Mouse (Mus musculus) heart, postnatal 14 days (tissue): ENCODE data around the gene Brms1l. TPM values are rescaled to one million over a fixed set of nuclear protein-coding genes. Genes with fewer than 3 reads are reported as not detected.

Experiments used
- DNase-seq, 2 experiments: peaks; one replicate each; pipeline ENCODE4 v3.0.0; 2021 to 2022
- intact Hi-C: fragments of 180-260 bp; cut with DNase I; formaldehyde crosslinking; loops from one replicate; pipeline ENCODE4 v1.15.1; 2025
- microRNA-seq, 2 experiments: library from miRNA; unstranded; fragments of <30 nt; microRNA quantifications; one replicate each; pipeline ENCODE4 v1.2.0; 2021 to 2022
- total RNA-seq, 2 experiments: library from RNA; stranded (reverse); gene quantifications; 2 replicates each; pipeline ENCODE4 v1.2.3; 2021

The Brms1l gene
- total RNA-seq, 2 experiments from 2014 or later = 22.3 to 23.9 TPM

DNA sequence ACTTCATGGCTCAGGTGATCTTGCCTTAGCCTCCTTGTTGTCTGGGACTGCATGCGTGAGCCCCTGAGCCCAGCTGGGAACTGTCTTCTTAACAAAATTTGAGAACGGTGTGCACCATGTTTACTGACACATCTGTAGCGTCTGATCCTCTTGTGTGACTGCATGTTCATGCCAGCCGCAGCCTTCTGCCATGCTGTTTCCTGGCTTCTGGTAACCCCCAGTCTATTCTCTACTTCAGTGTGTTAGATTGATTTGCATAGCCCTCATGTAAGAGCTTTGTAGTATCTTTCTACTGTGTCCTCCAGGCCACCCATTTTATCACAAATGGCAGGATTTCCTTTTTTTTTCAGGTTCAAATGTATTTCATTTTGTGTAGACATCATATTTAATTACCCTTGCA is 11.7 kb downstream of the Brms1l start:
- intact Hi-C loops = no loop called here
- no peak for DNase-seq

GRCm38 (mm10) chr12:55850650-55851049 is 14.5 kb downstream of the Brms1l start:
- no peak for DNase-seq
- intact Hi-C loops = no loop called here

DNA sequence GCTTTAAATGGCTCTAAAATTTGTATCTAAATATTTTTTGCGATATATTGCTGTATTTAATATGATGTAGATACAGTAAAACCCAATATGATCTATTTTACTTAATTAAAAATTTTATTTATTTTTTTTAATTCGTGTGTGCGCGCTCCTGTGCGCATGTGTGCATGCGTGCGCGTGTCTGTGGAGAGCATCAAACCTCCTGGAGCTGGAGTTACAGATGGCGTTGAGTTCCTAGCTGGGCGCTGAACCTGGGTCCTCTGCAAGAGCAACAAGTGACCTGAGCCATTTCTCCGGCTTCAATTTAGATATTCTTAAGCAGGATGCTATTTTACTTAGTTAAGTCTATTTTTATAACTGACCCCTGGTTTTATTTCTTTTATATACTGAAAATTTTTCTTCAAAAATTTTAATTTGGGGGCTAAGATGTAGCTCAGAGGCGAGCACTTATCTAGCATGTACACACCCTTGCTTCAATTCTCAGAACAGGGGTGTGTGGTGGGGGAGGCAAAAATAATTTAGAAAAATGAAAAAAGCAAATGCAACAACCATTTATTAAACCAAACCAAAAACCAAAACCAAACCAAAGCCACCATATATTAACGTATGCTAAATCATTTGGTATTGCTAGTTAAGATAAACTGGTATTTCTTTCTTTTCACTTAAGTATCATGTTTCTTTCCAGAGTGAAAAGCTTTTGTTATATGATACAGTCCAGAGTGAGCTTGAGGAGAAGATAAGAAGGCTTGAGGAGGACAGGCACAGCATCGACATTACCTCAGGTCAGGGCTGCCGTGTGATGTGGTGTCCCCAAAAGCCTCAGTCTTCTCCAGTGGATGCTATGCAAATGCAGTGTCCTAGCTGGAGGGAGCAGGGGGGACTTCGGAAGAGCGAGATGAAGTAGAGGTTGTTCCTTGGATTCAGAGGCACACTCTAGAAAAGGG is 23.6 kb downstream of the Brms1l start:
- no peak for DNase-seq
- intact Hi-C loops = no loop called here

DNA sequence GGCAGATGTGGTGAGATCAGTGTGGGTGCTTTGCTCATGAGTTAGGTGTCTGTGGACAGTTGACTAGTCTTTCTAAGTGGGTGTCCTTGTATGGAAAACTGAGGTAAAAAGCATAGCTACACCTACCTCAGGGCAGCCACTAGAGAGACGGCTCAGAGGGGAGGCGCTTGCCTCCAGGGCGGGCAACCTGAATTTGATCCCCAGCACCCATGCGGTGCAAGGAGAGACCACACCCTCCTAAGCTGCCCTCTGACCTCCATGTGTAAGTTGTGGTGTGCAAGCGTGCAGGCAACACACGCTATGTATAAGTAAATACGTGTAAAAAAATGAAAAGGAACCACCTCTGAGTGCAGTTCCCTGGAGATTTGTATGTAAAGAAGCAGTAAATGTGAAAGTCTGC is 24.5 kb downstream of the Brms1l start:
- intact Hi-C loops = no loop called here

DNA sequence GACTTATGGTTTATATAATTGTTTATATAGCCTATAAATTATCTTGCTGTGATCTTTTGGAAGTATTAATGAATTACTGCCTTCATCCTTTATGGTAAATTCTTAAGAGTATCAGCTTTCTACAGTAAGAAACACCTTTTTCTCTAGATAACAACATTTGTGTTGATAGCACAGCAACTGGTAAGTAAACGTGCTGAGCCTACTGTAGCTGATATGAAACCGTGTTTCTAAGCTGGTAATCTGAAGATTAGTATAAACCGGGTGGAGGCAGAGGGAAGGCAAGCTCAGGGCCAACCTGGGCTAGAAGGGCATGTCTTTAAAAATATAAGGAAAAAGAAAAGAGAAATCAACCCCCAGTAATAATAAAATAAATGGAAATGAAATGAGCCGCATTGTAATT is 31.6 kb downstream of the Brms1l start:
- intact Hi-C loops = no loop called here
- DNase-seq = no peak

More for the DNA sequence above, 24.5 kb downstream of the Brms1l start:
- DNase-seq = no peak

GRCm38 (mm10) chr12:55869622-55870322 is 33.6 kb downstream of the Brms1l start:
- DNase-seq = no peak
- intact Hi-C loops = no loop called here

GRCm38 (mm10) chr12:55885449-55885848 is 49.3 kb downstream of the Brms1l start:
- no peak for DNase-seq
- intact Hi-C loops = loop anchor here (10.0 kb wide), 1 partner anchor 749 kb away; no protein-coding TSS in a partner anchor

GRCm38 (mm10) chr12:55888570-55888969 is 52.4 kb downstream of the Brms1l start:
- DNase-seq = no peak
- intact Hi-C loops = loop anchor here (10.0 kb wide), 1 partner anchor 746 kb away; no protein-coding TSS in a partner anchor

DNA sequence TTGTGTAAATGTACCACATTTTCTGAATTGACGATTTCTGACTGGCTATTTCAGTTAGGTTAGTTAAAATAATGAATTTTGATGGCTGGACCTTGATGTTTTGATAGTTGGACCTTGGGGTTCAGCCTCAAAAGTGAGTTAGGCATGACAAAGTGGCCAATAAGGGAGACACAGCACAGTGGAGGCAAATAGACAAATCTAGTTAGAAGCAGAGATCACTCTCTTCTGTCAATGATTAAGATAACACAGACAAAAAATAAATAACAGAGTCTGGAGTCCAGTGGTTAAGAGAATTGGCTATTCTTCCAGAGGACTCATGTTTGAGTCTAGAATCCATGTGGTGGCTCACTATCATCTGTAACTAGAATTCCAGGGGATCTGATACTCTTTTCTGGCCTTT is 68.7 kb downstream of the Brms1l start:
- intact Hi-C loops = no loop called here
- no peak for DNase-seq

DNA sequence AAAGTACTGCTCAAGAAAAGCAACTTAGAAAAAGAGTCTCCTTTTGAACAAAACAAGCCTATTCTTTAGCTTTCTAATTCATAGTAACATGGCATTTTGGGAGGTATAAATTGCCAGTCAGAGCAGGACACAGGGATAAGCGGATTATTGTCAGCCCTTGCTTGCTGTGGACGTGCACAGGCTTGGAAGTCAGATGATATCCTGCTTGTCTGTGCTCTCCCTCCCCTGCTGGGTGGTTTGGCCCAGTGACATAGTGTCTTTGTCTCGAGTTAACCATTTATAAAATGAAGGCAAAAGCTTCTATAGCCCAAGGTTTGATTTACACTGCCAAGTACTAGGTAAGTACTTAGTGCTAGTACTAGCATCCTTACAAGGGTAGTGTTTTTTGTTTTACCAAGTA is 76.0 kb downstream of the Brms1l start:
- DNase-seq = no peak
- intact Hi-C loops = no loop called here

DNA sequence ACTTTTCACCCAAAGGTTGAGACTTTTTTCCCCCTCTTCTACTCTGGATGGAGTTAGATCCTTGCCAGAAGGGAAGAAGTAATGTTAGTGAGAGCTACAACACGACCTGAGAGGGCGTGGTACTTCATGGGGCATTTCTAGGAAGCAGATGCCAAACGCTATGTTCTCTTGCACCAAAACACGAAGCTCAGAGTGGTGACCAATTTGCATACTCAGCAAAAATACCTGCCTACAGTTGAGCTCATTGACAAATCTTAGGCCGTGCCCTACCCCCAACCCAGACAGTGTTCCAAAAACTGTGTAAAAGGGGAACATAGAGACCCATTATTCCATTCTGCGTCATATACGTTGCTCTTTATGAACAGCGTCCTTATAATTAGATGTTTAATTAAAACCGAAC is 77.1 kb downstream of the Brms1l start:
- no peak for DNase-seq
- intact Hi-C loops = no loop called here

DNA sequence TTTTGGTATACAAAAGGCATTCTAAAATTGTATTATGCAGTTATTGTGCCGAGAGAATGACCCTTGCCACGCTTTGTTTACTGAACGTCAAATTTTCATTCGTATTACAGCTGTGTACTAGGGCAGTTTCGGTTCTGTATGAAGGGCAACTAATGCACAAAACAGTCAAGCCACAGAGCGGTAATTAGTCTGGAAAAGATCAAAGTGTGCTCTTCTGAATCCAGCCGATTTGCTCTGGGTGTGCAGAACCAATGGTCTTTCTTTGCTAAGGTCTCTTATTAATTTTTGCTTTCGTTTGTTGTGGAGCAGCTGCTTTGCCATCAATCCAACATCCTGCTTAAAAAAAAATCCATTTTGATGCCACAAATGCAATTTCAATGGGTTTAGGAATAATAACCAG is 80.1 kb downstream of the Brms1l start:
- intact Hi-C loops = no loop called here
- no peak for DNase-seq

DNA sequence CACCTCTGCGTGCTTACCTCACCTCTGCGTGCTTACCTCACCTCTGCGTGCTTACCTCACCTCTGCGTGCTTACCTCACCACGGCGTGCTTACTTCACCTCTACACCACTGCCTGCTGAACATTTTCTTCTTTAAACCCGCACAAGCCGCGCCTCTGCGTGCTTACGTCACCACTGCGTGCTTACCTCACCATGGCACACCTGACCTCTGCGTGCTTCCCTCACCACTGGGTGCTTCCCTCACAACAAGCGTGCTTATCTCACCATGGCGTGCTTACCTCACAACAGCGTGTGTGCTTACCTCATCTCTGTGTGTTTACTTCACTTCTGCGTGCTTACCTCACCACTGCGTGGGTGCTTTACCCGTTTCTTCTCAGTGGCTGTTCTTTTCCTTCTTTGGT is 80.9 kb downstream of the Brms1l start:
- intact Hi-C loops = no loop called here
- no peak for DNase-seq

Small RNAs within 50 kb of the gene (microRNA-seq; reads per million reads assigned to microRNA genes)
- 3.0 to 7.2 reads per million in 2 experiments for gene Gm23394

Other genes starting within 250 kb of the Brms1l start
- not detected for gene Insm2, start 236.9 kb upstream of the Brms1l start, total RNA-seq
- gene Ralgapa1, start 15.2 kb upstream of the Brms1l start, total RNA-seq = 10 to 100 TPM; 59.2 to 59.5 TPM